Mouse (Mus musculus): Measurements from ENCODE around the gene Ap4b1. TPM values are rescaled to one million over a fixed set of nuclear protein-coding genes. Genes with fewer than 3 reads are reported as not detected.
A peak's percentile ranks its signal among the peaks of the same experiment; 100 is the strongest.

Ap4b1 gene
- polyA plus RNA-seq, 1 experiment from 2014 or later, result 18.7 TPM

GRCm38 (mm10) chr3:103858881-103859801, 49.8 kb downstream of the Ap4b1 start, which contains the start of gene Ptpn22:
Ptpn22 (plus strand) TSS chr3:103859795.
- Histone ChIP-seq H3K36me3 (no peaks in the 10 kb centered on the region), H3K27me3 (replicated peaks) (no peaks in the 10 kb centered on the region), H3K4me3 (0 out of 2 replicates have a peak within 1 kb of the TSS, but pooled peaks have one; percentile 16), H3K4me1 (no peaks in the 10 kb centered on the region), H3K9me3 (replicated peaks) (no peaks in the 10 kb centered on the region), H3K9ac (no peak within 1 kb of the TSS), H3K27ac (peak within 1 kb of the TSS; percentile 27; the same call in 1 of the 2 replicates), H3K4me2 (peak within 1 kb of the TSS; percentile 33)
- WGBS (ENCODE audit: insufficient replicate concordance), result 38% methylated on average over 12 of the region's 12 CpGs
- ATAC-seq, result 0 out of 2 replicates have a peak, but pooled peaks have one; percentile 40

- 0 out of 2 replicates have a peak, but pooled peaks have one; percentile 10 for ATAC-seq
- H3K27me3 ChIP-seq (replicated peaks), result no peaks in the 10 kb centered on the region
- no peak overlapping the region for H3K9ac ChIP-seq
- H3K27ac ChIP-seq, result 0 out of 2 replicates have a peak overlapping the region, but pooled peaks have one; percentile 5
- no peaks in the 10 kb centered on the region for H3K9me3 ChIP-seq (replicated peaks)
- H3K4me1 ChIP-seq, result no peaks in the 10 kb centered on the region
- no peaks in the 10 kb centered on the region for H3K36me3 ChIP-seq
- no peak overlapping the region for H3K4me3 ChIP-seq
- 36% methylated on average over 6 of the region's 6 CpGs for WGBS (ENCODE audit: insufficient replicate concordance)
- peak overlapping the region; percentile 33 for H3K4me2 ChIP-seq
Measured at GRCm38 (mm10) chr3:103859851-103860391, 50.6 kb downstream of the Ap4b1 start.

- Histone ChIP-seq H3K4me3 (no peak overlapping the region), H3K27me3 (replicated peaks) (no peaks in the 10 kb centered on the region), H3K4me1 (no peaks in the 10 kb centered on the region), H3K36me3 (no peaks in the 10 kb centered on the region), H3K9me3 (replicated peaks) (no peaks in the 10 kb centered on the region), H3K4me2 (no peak overlapping the region), H3K9ac (no peak overlapping the region), H3K27ac (no peak overlapping the region)
- WGBS (ENCODE audit: insufficient replicate concordance), result 65% methylated on average over 4 of the region's 4 CpGs
- ATAC-seq, result no peak
Measured at GRCm38 (mm10) chr3:103862721-103863220, 53.5 kb downstream of the Ap4b1 start.

GRCm38 (mm10) chr3:103864200-103864599, 54.9 kb downstream of the Ap4b1 start:
- Histone ChIP-seq H3K27ac (no peak overlapping the region), H3K27me3 (replicated peaks) (no peaks in the 10 kb centered on the region), H3K9ac (no peak overlapping the region), H3K4me2 (no peak overlapping the region), H3K9me3 (replicated peaks) (no peaks in the 10 kb centered on the region), H3K4me1 (no peaks in the 10 kb centered on the region), H3K36me3 (no peaks in the 10 kb centered on the region), H3K4me3 (no peak overlapping the region)
- WGBS (ENCODE audit: insufficient replicate concordance), result 75% methylated on average over 6 of the region's 6 CpGs
- ATAC-seq, result no peak

- no peak for ATAC-seq
- WGBS (ENCODE audit: insufficient replicate concordance), result 80% methylated on average over 5 of the region's 5 CpGs
Measured at GRCm38 (mm10) chr3:103867424-103867971, 58.2 kb downstream of the Ap4b1 start.

GRCm38 (mm10) chr3:103868008-103868407, 58.7 kb downstream of the Ap4b1 start:
- Histone ChIP-seq H3K36me3 (no peaks in the 10 kb centered on the region), H3K27me3 (replicated peaks) (no peaks in the 10 kb centered on the region), H3K27ac (no peak overlapping the region), H3K9me3 (replicated peaks) (no peaks in the 10 kb centered on the region), H3K9ac (no peak overlapping the region), H3K4me1 (no peaks in the 10 kb centered on the region), H3K4me2 (no peak overlapping the region), H3K4me3 (no peak overlapping the region)
- WGBS (ENCODE audit: insufficient replicate concordance), result 61% methylated on average over 4 of the region's 4 CpGs
- ATAC-seq, result no peak

More at GRCm38 (mm10) chr3:103867424-103867971, 58.2 kb downstream of the Ap4b1 start:
- no peak overlapping the region for H3K9ac ChIP-seq
- no peaks in the 10 kb centered on the region for H3K4me1 ChIP-seq
- no peak overlapping the region for H3K4me3 ChIP-seq
- no peaks in the 10 kb centered on the region for H3K9me3 ChIP-seq (replicated peaks)
- no peak overlapping the region for H3K4me2 ChIP-seq
- H3K36me3 ChIP-seq, result no peaks in the 10 kb centered on the region
- no peaks in the 10 kb centered on the region for H3K27me3 ChIP-seq (replicated peaks)
- no peak overlapping the region for H3K27ac ChIP-seq

Other genes with a start within 250 kb of the Ap4b1 start
- 0.14 and 0.19 TPM in 2 replicates for gene Syt6, start 234.3 kb upstream of the Ap4b1 start, polyA plus RNA-seq (2016; fragmentation: Nextera tagmentation; extraction: Ambion mirVana)
- 0.11 TPM in 2 replicates for gene Atg4a-ps, start 163.5 kb upstream of the Ap4b1 start, polyA plus RNA-seq (2016; fragmentation: Nextera tagmentation; extraction: Ambion mirVana)
- 3.3 and 3.4 TPM in 2 replicates for gene Olfml3, start 71.5 kb upstream of the Ap4b1 start, polyA plus RNA-seq (2016; fragmentation: Nextera tagmentation; extraction: Ambion mirVana)
- not detected in 2 replicates for gene Gm10964, start 70.2 kb upstream of the Ap4b1 start, polyA plus RNA-seq (2016; fragmentation: Nextera tagmentation; extraction: Ambion mirVana)
- gene Hipk1, start 18.0 kb upstream of the Ap4b1 start, polyA plus RNA-seq (2016; fragmentation: Nextera tagmentation; extraction: Ambion mirVana), result 17.7 and 18.1 TPM in 2 replicates
- gene Dclre1b, start 76 bp upstream of the Ap4b1 start, polyA plus RNA-seq (2016; fragmentation: Nextera tagmentation; extraction: Ambion mirVana), result 28.4 and 30.8 TPM in 2 replicates
- gene Gm43064, start 53 bp downstream of the Ap4b1 start, polyA plus RNA-seq (2016; fragmentation: Nextera tagmentation; extraction: Ambion mirVana), result 0.56 and 0.60 TPM in 2 replicates
- 1.6 and 1.7 TPM in 2 replicates for gene Bcl2l15, start 23.1 kb downstream of the Ap4b1 start, polyA plus RNA-seq (2016; fragmentation: Nextera tagmentation; extraction: Ambion mirVana)
- gene Ptpn22, start 50.3 kb downstream of the Ap4b1 start, polyA plus RNA-seq (2016; fragmentation: Nextera tagmentation; extraction: Ambion mirVana), result 2.0 TPM in 2 replicates
- 6.7 and 7.2 TPM in 2 replicates for gene Rsbn1, start 104.6 kb downstream of the Ap4b1 start, polyA plus RNA-seq (2016; fragmentation: Nextera tagmentation; extraction: Ambion mirVana)
- gene Phtf1, start 158.6 kb downstream of the Ap4b1 start, polyA plus RNA-seq (2016; fragmentation: Nextera tagmentation; extraction: Ambion mirVana), result 13.2 TPM in 2 replicates